ENCODE assay signal across 8 mouse cellular contexts in the genomic region with DNA sequence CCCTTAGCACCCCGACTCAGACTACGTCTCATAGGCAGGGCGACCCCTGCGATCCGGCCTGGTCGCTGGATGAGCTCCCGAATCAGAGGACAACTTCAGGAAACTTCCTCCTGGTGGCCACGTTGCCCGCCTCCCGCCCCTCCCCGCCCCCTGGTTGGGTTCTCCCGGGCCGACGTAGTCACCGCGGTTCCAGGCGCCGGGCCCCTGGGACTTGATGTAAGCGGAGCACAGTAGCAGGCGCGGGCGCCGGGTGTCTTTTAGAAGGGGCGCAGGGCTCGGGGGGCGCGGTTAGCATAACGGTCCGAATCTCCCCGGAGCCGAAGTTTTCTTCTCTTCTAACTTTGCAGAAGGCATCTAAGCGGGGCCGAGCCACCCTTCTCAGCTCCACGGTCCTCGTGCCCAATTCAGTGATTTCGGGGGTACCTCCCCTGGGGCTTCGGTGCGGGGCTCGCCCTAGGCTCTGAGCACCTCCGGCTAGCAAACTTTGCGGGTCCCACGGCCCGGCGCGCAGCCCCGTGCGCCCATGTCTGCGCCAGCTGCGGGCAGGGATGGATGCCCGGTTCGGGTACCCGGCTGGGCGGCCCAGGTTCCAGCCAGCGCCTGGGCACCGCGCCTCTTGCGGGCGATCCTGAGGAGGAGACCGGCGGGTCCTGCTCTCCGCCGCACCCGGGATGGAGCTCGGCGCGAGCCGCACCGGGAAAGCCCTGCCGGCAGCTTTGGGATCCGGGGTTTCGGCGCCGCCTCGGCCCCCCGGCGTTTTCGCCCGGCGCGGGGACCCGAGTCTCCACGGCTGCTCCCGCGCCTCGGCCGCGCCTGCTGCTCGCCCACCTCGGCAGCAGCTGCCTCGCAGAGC. TPM values are rescaled to one million over a fixed set of nuclear protein-coding genes. Genes with fewer than 3 reads are reported as not detected.
DNase-seq lines count a peak whose midpoint lies in the region; ATAC-seq lines count a peak whose summit lies in the region.

No protein-coding gene starts in this region.

- peak; percentile 64 for DNase-seq in neural tube, embryonic 11.5 days (ENCODE audit: low spot score)
- DNase-seq in neural tube, embryonic 10.5 days (ENCODE audit: extremely low spot score, low spot score) = no peak
- DNase-seq in embryo, embryonic 10.5 days (ENCODE audit: low spot score) = peak; percentile 73
- DNase-seq in limb, embryonic 10.5 days (ENCODE audit: low spot score) = peak; percentile 75
- DNase-seq in spleen, postnatal 14 days (ENCODE audit: low spot score in 2 of 2) = no peak
- DNase-seq in thymus, adult 18-20 months = no peak

- peak overlapping the region; percentile 69 for H3K4me3 ChIP-seq in neural tube, embryonic 11.5 days (ENCODE audit: low read depth, low read length)
- peak overlapping the region; percentile 63 for H3K4me3 ChIP-seq in forebrain, embryonic 16.5 days (replicated peaks; ENCODE audit: low read length)
- H3K4me3 ChIP-seq in limb, embryonic 10.5 days = peak overlapping the region; percentile 77
- peak overlapping the region; percentile 59 for H3K4me3 ChIP-seq in midbrain, embryonic 15.5 days

- ATAC-seq in neural tube, embryonic 11.5 days (ENCODE audit: insufficient read depth, low FRiP score, low TSS enrichment) = peak; percentile 35; the same call in 1 of the 2 replicates
- peak; percentile 47 for ATAC-seq in forebrain, embryonic 16.5 days
- peak; percentile 48 for ATAC-seq in midbrain, embryonic 15.5 days (replicated peaks)

- H3K27me3 ChIP-seq in neural tube, embryonic 11.5 days (ENCODE audit: control insufficient read depth, insufficient read depth, low read length) = no peaks in the 10 kb centered on the region
- peaks cover 9% of the 10 kb centered on the region for H3K27me3 ChIP-seq in forebrain, embryonic 16.5 days (replicated peaks; ENCODE audit: control insufficient read depth, insufficient read depth, low read length)
- peaks cover 95% of the 10 kb centered on the region for H3K27me3 ChIP-seq in limb, embryonic 10.5 days (ENCODE audit: low read depth, poor library complexity, severe bottlenecking)
- 0 out of 2 replicates have a peak, but pooled peaks cover 8% of the 10 kb centered on the region for H3K27me3 ChIP-seq in midbrain, embryonic 15.5 days (replicated peaks)

- peak overlapping the region; percentile 84 for H3K9ac ChIP-seq in neural tube, embryonic 11.5 days (ENCODE audit: low read length)
- peak overlapping the region; percentile 76 for H3K9ac ChIP-seq in forebrain, embryonic 16.5 days (replicated peaks; ENCODE audit: low read depth, low read length)
- H3K9ac ChIP-seq in midbrain, embryonic 15.5 days = peak overlapping the region; percentile 68

- peak overlapping the region; percentile 78 for H3K27ac ChIP-seq in neural tube, embryonic 11.5 days (ENCODE audit: low read depth, low read length)
- H3K27ac ChIP-seq in forebrain, embryonic 16.5 days (ENCODE audit: low read length) = peak overlapping the region; percentile 77
- H3K27ac ChIP-seq in limb, embryonic 10.5 days = peak overlapping the region; percentile 88
- H3K27ac ChIP-seq in midbrain, embryonic 15.5 days = peak overlapping the region; percentile 80

- peak overlapping the region; percentile 100 for H3K4me2 ChIP-seq in neural tube, embryonic 11.5 days (ENCODE audit: low read depth)
- H3K4me2 ChIP-seq in forebrain, embryonic 16.5 days (ENCODE audit: low read length) = peak overlapping the region; percentile 85
- peak overlapping the region; percentile 99 for H3K4me2 ChIP-seq in midbrain, embryonic 15.5 days

- no peaks in the 10 kb centered on the region for H3K36me3 ChIP-seq in neural tube, embryonic 11.5 days (ENCODE audit: control insufficient read depth, insufficient read depth, low read length)
- H3K36me3 ChIP-seq in forebrain, embryonic 16.5 days (ENCODE audit: control insufficient read depth, insufficient read depth) = no peaks in the 10 kb centered on the region
- no peaks in the 10 kb centered on the region for H3K36me3 ChIP-seq in limb, embryonic 10.5 days
- no peaks in the 10 kb centered on the region for H3K36me3 ChIP-seq in midbrain, embryonic 15.5 days (replicated peaks)

- H3K4me1 ChIP-seq in neural tube, embryonic 11.5 days (ENCODE audit: control insufficient read depth, insufficient read depth, low read length) = peaks cover 28% of the 10 kb centered on the region
- peaks cover 40% of the 10 kb centered on the region for H3K4me1 ChIP-seq in forebrain, embryonic 16.5 days (replicated peaks; ENCODE audit: control insufficient read depth, insufficient read depth, low read length)
- peaks cover 63% of the 10 kb centered on the region for H3K4me1 ChIP-seq in limb, embryonic 10.5 days
- H3K4me1 ChIP-seq in midbrain, embryonic 15.5 days = peaks cover 68% of the 10 kb centered on the region

- under 1% methylated on average over 81 of the region's 90 CpGs for WGBS in neural tube, embryonic 11.5 days
- WGBS in forebrain, embryonic 16.5 days = under 1% methylated on average over 90 of the region's 90 CpGs
- under 1% methylated on average over 90 of the region's 90 CpGs for WGBS in limb, embryonic 10.5 days
- WGBS in midbrain, embryonic 15.5 days = under 1% methylated on average over 90 of the region's 90 CpGs

- no peaks in the 10 kb centered on the region for H3K9me3 ChIP-seq in neural tube, embryonic 11.5 days (ENCODE audit: control insufficient read depth, low read length)
- H3K9me3 ChIP-seq in forebrain, embryonic 16.5 days (ENCODE audit: control insufficient read depth, low read length) = no peaks in the 10 kb centered on the region
- H3K9me3 ChIP-seq in limb, embryonic 10.5 days (replicated peaks) = no peaks in the 10 kb centered on the region
- no peaks in the 10 kb centered on the region for H3K9me3 ChIP-seq in midbrain, embryonic 15.5 days

RNA-seq across cellular contexts. Expression of a gene that starts 0.5 kb away (rescaled TPM):
- 2.8 and 4.2 TPM in 2 replicates for polyA plus RNA-seq in neural tube, embryonic 11.5 days (2014; fragmentation: Nextera tagmentation; extraction: Ambion mirVana)
- 2.1 and 2.2 TPM in 2 replicates for polyA plus RNA-seq in forebrain, embryonic 16.5 days (2015; fragmentation: Nextera tagmentation; extraction: Ambion mirVana)
- polyA plus RNA-seq in limb, embryonic 10.5 days (2016; fragmentation: Nextera tagmentation; extraction: Ambion mirVana) = 0.66 and 1.1 TPM in 2 replicates
- polyA plus RNA-seq in midbrain, embryonic 15.5 days (2015; fragmentation: Nextera tagmentation; extraction: Ambion mirVana) = 4.6 and 6.0 TPM in 2 replicates

Comparison
In these comparisons a context has a peak if more than half of its experiments do, and no peak if none do; other contexts are left out.
1. DNase-seq: peak in neural tube, embryonic 11.5 days (single experiment), embryo, embryonic 10.5 days (single experiment) and limb, embryonic 10.5 days (single experiment); none in neural tube, embryonic 10.5 days (single experiment), spleen, postnatal 14 days (0 of 2) and thymus, adult 18-20 months (0 of 2).
2. Peak in every context shown above with its lines, with median percentiles within 50 percentile points of each other: ATAC-seq, H3K27ac ChIP-seq, H3K4me2 ChIP-seq, H3K4me3 ChIP-seq and H3K9ac ChIP-seq.